Mouse (Mus musculus): ENCODE measurements around the gene Ccdc88b. TPM values are rescaled to one million over a fixed set of nuclear protein-coding genes. Genes with fewer than 3 reads are reported as not detected.

Gene Ccdc88b
- polyA plus RNA-seq, 1 experiment = 0.83 TPM

GRCm38 (mm10) chr19:6841292-6841597 lies 16.8 kb downstream of the Ccdc88b start:
- no peak for DNase-seq (ENCODE audit: low read depth)
- TF ChIP-seq POLR2A (IDR thresholded peaks at IDR 0.05; ENCODE audit: borderline replicate concordance, extremely low read depth, insufficient read depth, insufficient read length, poor library complexity, severe bottlenecking) (no peak), CTCF (IDR thresholded peaks at IDR 0.05; ENCODE audit: borderline replicate concordance, extremely low read depth, insufficient read depth, insufficient read length) (no peak)

- peak; percentile 51 for DNase-seq (ENCODE audit: low read depth)
- no peak for TF ChIP-seq CTCF (IDR thresholded peaks at IDR 0.05; ENCODE audit: borderline replicate concordance, extremely low read depth, insufficient read depth, insufficient read length)
- no peak for TF ChIP-seq POLR2A (IDR thresholded peaks at IDR 0.05; ENCODE audit: borderline replicate concordance, extremely low read depth, insufficient read depth, insufficient read length, poor library complexity, severe bottlenecking)
Measured at GRCm38 (mm10) chr19:6840475-6841291, 17.3 kb downstream of the Ccdc88b start, which contains the start of gene Rps6ka4. Rps6ka4 (minus strand) TSS chr19:6840636.

- TF ChIP-seq POLR2A (IDR thresholded peaks at IDR 0.05; ENCODE audit: borderline replicate concordance, extremely low read depth, insufficient read depth, insufficient read length, poor library complexity, severe bottlenecking) (no peak), CTCF (IDR thresholded peaks at IDR 0.05; ENCODE audit: borderline replicate concordance, extremely low read depth, insufficient read depth, insufficient read length) (no peak)
Measured at GRCm38 (mm10) chr19:6839615-6840474, 18.2 kb downstream of the Ccdc88b start.

GRCm38 (mm10) chr19:6832363-6832762 lies 25.6 kb downstream of the Ccdc88b start:
- DNase-seq (ENCODE audit: low read depth) = no peak
- TF ChIP-seq POLR2A (IDR thresholded peaks at IDR 0.05; ENCODE audit: borderline replicate concordance, extremely low read depth, insufficient read depth, insufficient read length, poor library complexity, severe bottlenecking) = no peak
- no peak for TF ChIP-seq CTCF (IDR thresholded peaks at IDR 0.05; ENCODE audit: borderline replicate concordance, extremely low read depth, insufficient read depth, insufficient read length)

More at GRCm38 (mm10) chr19:6839615-6840474, 18.2 kb downstream of the Ccdc88b start:
- peak; percentile 75 for DNase-seq (ENCODE audit: low read depth)

- peak; percentile 52 for DNase-seq (ENCODE audit: low read depth)
Measured at GRCm38 (mm10) chr19:6831331-6831730, 26.7 kb downstream of the Ccdc88b start.

GRCm38 (mm10) chr19:6830556-6831316 lies 27.3 kb downstream of the Ccdc88b start:
- DNase-seq (ENCODE audit: low read depth) = no peak
- TF ChIP-seq POLR2A (IDR thresholded peaks at IDR 0.05; ENCODE audit: borderline replicate concordance, extremely low read depth, insufficient read depth, insufficient read length, poor library complexity, severe bottlenecking) (no peak), CTCF (IDR thresholded peaks at IDR 0.05; ENCODE audit: borderline replicate concordance, extremely low read depth, insufficient read depth, insufficient read length) (no peak)

More at GRCm38 (mm10) chr19:6831331-6831730, 26.7 kb downstream of the Ccdc88b start:
- TF ChIP-seq POLR2A (IDR thresholded peaks at IDR 0.05; ENCODE audit: borderline replicate concordance, extremely low read depth, insufficient read depth, insufficient read length, poor library complexity, severe bottlenecking) (no peak), CTCF (IDR thresholded peaks at IDR 0.05; ENCODE audit: borderline replicate concordance, extremely low read depth, insufficient read depth, insufficient read length) (no peak)

GRCm38 (mm10) chr19:6829870-6830555 lies 28.0 kb downstream of the Ccdc88b start:
- TF ChIP-seq POLR2A (IDR thresholded peaks at IDR 0.05; ENCODE audit: borderline replicate concordance, extremely low read depth, insufficient read depth, insufficient read length, poor library complexity, severe bottlenecking) = no peak
- TF ChIP-seq CTCF (IDR thresholded peaks at IDR 0.05; ENCODE audit: borderline replicate concordance, extremely low read depth, insufficient read depth, insufficient read length) = no peak
- peak; percentile 51 for DNase-seq (ENCODE audit: low read depth)

GRCm38 (mm10) chr19:6829069-6829468 lies 28.9 kb downstream of the Ccdc88b start:
- TF ChIP-seq POLR2A (IDR thresholded peaks at IDR 0.05; ENCODE audit: borderline replicate concordance, extremely low read depth, insufficient read depth, insufficient read length, poor library complexity, severe bottlenecking) (no peak), CTCF (IDR thresholded peaks at IDR 0.05; ENCODE audit: borderline replicate concordance, extremely low read depth, insufficient read depth, insufficient read length) (peak; percentile 33; the same call in 1 of the 2 replicates)
- DNase-seq (ENCODE audit: low read depth) = peak; percentile 8

- DNase-seq (ENCODE audit: low read depth) = no peak
- TF ChIP-seq POLR2A (IDR thresholded peaks at IDR 0.05; ENCODE audit: borderline replicate concordance, extremely low read depth, insufficient read depth, insufficient read length, poor library complexity, severe bottlenecking) (no peak), CTCF (IDR thresholded peaks at IDR 0.05; ENCODE audit: borderline replicate concordance, extremely low read depth, insufficient read depth, insufficient read length) (no peak)
Measured at GRCm38 (mm10) chr19:6826601-6827000, 31.4 kb downstream of the Ccdc88b start.

GRCm38 (mm10) chr19:6825384-6825783 lies 32.6 kb downstream of the Ccdc88b start:
- no peak for TF ChIP-seq CTCF (IDR thresholded peaks at IDR 0.05; ENCODE audit: borderline replicate concordance, extremely low read depth, insufficient read depth, insufficient read length)
- TF ChIP-seq POLR2A (IDR thresholded peaks at IDR 0.05; ENCODE audit: borderline replicate concordance, extremely low read depth, insufficient read depth, insufficient read length, poor library complexity, severe bottlenecking) = no peak
- no peak for DNase-seq (ENCODE audit: low read depth)

Measured in brain, embryonic 14.5 days (tissue).